Mouse (Mus musculus) layer of hippocampus, postnatal 25 days (tissue): ENCODE measurements around the gene Tmem130. TPM values are rescaled to one million over a fixed set of nuclear protein-coding genes. Genes with fewer than 3 reads are reported as not detected.

ENCODE experiments used
- total RNA-seq, 2 experiments: library from RNA; stranded (reverse); gene quantifications; 2 replicates each; pipeline ENCODE4 v1.2.3; 2021

The Tmem130 gene
- total RNA-seq, 2 experiments from 2014 or later: 121 to 140 TPM

Other genes with a start within 250 kb of the Tmem130 start
- 10 to 100 TPM; 55.4 to 55.5 TPM for gene Nptx2, start 215.9 kb downstream of the Tmem130 start, total RNA-seq
- gene Trrap, start 5.9 kb upstream of the Tmem130 start, total RNA-seq: 100 to 1,000 TPM; 144 to 190 TPM
- 10 to 100 TPM; 30.1 to 34.3 TPM for gene Smurf1, start 204.0 kb upstream of the Tmem130 start, total RNA-seq